Mouse (Mus musculus) kidney, postnatal 25 days (tissue): Measurements from ENCODE around the gene Teddm2.

Experiments
- DNase-seq, 2 experiments: peaks; one replicate each; pipeline ENCODE4 v3.0.0; 2021; ENCODE audit warnings: mixed read lengths in 2 of 2

Gene Teddm2

GRCm38 (mm10) chr1:153899731-153900380 is at the start of gene Teddm2, which contains the start of gene Glul:
Teddm2 (minus strand) TSS chr1:153900228.
Glul (plus strand) TSS chr1:153899944.
- peak; percentile 97 to 99 for DNase-seq

- DNase-seq = no peak
Measured at GRCm38 (mm10) chr1:153947837-153948236, 47.8 kb upstream of the Teddm2 start.

DNA sequence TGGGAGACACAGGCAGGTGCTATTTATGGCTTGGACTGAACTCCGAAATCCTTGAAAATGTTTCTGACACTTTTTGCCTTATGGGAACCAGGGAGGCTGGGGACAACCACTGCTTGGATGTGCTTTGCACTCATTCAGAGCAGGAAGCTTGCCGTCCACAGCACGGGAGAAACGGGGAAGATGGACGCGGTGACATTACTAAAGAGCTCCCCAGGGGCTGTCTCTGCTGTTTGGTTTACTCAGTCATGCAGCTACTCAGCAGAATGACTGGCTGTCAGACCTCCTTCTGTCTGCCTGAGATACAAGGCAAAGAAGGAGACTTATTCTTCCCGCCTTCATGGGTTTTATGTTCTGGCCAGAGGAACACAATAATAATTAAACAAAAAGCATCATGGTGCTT is 46.9 kb upstream of the Teddm2 start:
- no peak for DNase-seq

- no peak for DNase-seq
Measured at GRCm38 (mm10) chr1:153945181-153945580, 45.2 kb upstream of the Teddm2 start.

GRCm38 (mm10) chr1:153940986-153941385 is 41.0 kb upstream of the Teddm2 start:
- no peak for DNase-seq

DNA sequence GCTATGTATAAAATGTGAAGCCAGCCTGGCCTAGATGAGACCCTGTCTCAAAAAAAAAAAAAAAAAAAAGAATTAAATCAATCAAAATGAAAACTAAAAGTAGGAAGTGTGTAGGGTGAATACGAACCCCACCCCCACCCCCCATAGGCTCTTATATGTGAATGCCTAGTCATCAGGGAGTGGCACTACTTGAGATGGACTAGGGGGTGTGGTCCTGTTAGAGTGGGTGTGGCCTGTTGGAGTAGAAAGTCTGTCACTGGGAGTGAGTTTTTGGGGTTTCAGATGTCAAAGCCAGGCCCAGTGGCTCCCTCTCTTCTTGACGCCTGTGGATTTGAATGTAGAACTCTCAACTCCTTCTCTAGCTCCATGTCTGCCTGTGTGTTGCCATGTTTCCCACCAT is 37.0 kb upstream of the Teddm2 start:
- DNase-seq = no peak

DNA sequence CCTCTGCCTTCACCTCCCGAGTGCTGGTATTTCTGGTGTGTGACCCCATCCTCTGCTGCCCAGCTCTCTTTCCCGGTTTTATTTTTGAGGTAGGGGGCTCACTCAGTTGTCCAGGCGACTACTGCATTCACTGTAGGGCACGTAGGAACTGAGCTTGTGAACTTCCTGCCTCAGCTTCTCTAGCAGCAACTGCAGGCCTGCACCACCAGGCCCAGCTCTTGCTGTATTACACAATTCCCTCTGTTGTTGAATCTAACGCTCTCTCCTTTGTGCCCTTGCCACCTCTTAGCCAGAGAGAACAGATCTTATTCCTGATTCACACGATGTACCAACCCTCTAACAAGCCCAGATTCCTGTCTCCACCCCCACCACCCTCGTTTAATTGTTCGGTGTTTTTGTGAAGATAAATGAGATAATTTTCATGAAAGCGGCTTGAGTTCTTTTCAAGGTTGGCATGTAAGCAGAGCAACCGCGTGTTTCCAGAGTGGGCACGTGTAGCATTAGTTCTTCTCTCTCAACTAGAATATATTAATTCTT is 35.9 kb upstream of the Teddm2 start:
- no peak for DNase-seq

DNA sequence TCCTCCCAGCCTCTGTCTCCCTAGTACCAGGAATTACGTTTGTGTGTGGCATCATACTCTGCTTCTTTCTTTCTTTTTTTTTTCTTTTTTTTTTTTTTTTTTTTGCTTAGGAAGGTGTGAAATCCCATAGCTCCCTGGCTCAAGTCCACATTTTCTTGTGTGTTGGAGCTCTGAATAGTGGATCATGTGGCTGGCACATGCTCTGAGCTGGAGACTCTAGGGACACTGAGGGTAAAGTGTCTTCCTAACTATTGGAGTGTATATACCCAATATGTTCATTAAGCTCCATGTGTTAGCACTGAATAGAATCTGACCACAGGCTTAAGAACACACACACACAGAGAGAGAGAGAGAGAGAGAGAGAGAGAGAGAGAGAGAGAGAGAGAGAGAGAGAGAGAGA is 33.7 kb upstream of the Teddm2 start:
- no peak for DNase-seq

DNA sequence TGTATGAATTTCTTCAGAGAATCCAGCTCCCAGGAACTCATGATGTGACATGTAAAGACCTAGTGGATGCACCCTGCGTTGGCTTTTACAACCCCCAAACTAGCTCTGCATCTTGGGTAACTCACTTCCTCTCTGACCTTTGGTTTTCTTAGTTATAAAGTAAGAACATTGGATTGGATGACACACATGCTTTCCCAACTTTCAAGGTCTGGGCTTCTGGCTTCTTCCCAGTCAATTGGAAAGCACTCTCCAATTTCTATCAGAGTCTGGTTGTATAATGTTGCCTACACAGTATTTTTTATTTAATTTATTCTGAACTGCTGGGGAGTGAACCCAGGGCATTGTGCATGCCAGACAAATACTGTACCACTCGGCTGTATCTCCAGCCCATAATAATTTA is 30.4 kb upstream of the Teddm2 start:
- no peak for DNase-seq

DNA sequence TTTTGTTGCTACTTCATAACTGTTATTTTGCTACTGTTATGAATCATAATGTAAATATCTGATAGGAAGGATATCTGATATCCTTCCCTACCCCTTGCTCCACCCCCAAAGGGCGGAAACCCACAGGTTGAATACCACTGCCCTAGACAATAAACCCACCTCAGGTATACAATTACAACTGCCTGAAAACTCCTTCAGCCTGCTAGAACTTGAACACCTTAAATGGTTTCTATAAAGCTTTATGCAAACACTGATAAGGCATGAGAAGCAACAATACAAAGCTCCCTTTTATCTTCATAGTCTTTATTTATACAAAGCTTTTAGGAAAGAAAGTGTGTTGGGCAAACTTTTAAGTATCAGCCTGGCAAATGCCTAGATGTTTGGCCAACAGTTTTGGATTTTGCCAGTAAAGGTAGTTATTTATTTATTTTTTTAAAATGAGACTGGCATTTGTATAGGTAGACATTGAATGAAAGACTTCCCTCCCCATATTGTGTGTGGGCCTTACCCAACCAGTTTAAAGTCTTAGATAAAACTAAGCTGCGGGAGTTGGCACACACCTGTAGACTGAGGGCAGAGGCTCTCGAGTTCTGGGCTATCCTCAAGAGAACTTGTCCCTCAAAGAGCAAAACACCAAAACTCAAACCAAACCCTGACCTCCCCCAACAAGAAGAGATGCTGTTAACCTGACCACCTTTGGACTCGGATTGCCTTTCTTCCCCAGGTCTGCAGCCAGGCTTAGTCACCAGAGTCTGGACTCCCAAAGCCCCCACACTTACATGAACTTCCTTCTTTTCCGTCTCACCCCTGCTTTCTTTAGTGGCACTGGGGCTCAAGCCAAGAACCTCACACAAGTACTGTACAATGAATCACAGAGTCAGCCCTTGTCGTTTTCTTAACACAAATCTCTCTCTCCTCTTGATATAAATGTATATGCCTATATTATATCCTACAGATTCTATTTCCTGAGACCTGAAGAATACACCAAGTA is 24.7 kb upstream of the Teddm2 start:
- no peak for DNase-seq

DNA sequence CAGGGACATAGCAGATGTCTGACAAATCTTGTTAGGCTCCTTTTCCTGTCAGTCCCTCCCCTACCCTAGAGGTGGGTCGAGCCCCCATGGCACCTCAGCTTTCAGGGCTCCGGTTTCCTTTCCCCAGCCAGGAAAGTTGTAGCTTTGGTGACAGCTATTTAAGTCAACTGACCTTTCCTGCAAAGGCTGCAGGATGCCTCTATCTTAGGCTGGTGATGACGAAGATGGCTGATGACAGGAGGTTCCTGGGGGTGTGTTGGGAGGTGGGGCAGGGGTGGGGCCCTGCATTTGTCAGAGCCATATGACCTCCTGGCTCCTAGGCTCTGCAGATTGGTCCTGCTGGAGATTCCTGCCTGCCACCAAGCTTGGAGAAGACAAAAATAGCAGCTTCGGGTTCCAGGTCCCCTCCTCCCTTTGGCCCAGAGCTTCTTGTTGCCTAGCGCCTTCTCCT is 22.6 kb upstream of the Teddm2 start:
- no peak for DNase-seq

GRCm38 (mm10) chr1:153921642-153922041 is 21.6 kb upstream of the Teddm2 start:
- no peak for DNase-seq

- DNase-seq = peak; percentile 48 to 76
Measured at GRCm38 (mm10) chr1:153918521-153919206, 18.6 kb upstream of the Teddm2 start.

DNA sequence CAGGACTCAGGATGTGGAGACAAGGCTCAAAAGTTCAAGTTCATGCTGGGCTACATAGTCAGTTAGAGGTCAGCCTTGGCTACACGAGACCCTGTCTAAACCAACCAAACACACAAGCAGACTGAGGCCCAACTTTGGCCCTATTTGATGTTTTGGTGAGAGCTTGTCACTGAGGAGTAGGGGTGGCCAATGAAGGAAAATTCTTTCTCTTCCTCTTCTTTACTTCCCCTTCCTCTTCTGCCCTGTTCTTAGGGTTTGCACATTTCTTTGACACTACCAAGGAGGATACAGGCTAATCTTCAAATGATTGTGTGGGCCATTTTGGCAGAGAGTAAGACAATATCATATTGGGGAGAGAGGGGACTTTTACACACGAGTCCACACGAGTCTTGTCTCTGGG is 13.8 kb upstream of the Teddm2 start:
- no peak for DNase-seq

- DNase-seq = peak in 1 of 2 experiments; percentile 10
Measured at GRCm38 (mm10) chr1:153911276-153911795, 11.3 kb upstream of the Teddm2 start.

- DNase-seq = peak in 1 of 2 experiments; percentile 9
Measured at GRCm38 (mm10) chr1:153910423-153910822, 10.4 kb upstream of the Teddm2 start.

DNA sequence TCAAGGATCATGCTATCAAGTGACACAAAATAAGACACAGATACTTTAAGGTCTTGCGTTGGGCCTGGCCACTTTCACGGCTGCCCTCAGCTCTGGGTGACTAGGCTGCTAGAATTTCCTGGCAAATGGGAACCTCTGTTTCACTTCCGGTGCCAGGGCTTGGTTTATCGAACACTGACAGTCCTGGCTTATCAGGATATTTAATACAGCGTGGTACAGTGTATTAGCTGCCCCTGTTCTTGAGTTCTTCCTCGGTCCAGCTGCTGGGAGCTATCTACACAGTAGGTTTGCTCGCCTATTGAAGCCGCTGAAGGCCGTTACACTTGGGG is 9.9 kb upstream of the Teddm2 start:
- DNase-seq = peak in 1 of 2 experiments; percentile 7

GRCm38 (mm10) chr1:153909213-153909962 is 9.4 kb upstream of the Teddm2 start:
- peak; percentile 34 to 56 for DNase-seq

GRCm38 (mm10) chr1:153908741-153909140 is 8.7 kb upstream of the Teddm2 start:
- DNase-seq = no peak

DNA sequence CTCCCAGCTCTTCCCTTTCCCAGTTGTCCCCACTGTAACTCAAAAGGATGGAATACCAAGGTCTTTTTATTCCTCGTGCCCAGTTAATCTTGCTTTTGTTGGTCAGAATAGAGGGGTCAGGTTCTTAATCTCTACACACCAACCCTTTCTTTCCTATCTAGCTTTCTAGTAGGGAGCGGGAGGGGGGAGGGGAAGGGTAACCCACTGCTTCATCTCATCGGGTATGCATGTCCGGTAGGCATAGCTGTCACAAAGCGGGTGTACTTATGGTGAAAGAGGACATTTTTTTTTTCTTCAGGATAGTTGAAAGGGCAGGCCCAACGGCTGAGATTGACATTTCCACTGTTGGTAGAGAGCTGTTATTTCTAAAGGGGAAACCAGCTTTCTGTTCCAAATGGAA is 8.2 kb upstream of the Teddm2 start:
- no peak for DNase-seq

DNA sequence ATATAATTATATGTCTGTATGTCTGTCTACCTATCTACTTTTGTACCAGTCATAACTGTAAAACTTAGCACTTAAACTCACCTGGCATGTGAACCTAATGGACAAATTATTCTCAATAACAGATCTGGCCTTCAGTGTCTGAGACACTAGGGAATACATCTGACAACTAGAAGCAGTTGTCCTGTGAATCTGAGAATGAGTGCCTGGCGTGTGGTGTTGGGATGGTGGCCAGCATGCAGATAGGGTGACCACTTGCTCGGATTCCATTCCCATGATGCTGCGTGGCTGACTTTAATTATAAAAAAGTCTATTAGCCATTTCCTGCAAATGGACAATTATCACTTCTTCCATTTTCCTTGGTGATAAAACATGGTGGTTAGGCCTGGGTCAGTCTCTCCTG is 5.9 kb upstream of the Teddm2 start:
- no peak for DNase-seq

GRCm38 (mm10) chr1:153904236-153904635 is 4.2 kb upstream of the Teddm2 start:
- no peak for DNase-seq
